Mouse (Mus musculus): ENCODE results near the gene Opcml. TPM values are rescaled to one million over a fixed set of nuclear protein-coding genes. Genes with fewer than 3 reads are reported as not detected.

Opcml gene
- total and polyA plus RNA-seq, 2 experiments from 2014 or later: 48.3 to 140 TPM

GRCm38 (mm10) chr9:27781291-27781993 lies 9.1 kb upstream of the Opcml start:
- no peak overlapping the region for H3K4me3 ChIP-seq (ENCODE audit: low read depth, low read length)
- no peak for TF ChIP-seq CTCF (IDR thresholded peaks at IDR 0.05; ENCODE audit: low read depth)
- no peak for DNase-seq
- WGBS: 48% methylated on average over 6 of the region's 6 CpGs
- H3K4me2 ChIP-seq (ENCODE audit: low read depth): no peak overlapping the region
- H3K27me3 ChIP-seq (ENCODE audit: insufficient read depth, low read length): no peaks in the 10 kb centered on the region
- H3K9me3 ChIP-seq (ENCODE audit: low read length): no peaks in the 10 kb centered on the region
- H3K9ac ChIP-seq: no peak overlapping the region
- ATAC-seq: no peak
- no peaks in the 10 kb centered on the region for H3K4me1 ChIP-seq (ENCODE audit: insufficient read depth)
- H3K27ac ChIP-seq (ENCODE audit: low read depth, low read length): no peak overlapping the region
- no peaks in the 10 kb centered on the region for H3K36me3 ChIP-seq (ENCODE audit: insufficient read depth)

DNA sequence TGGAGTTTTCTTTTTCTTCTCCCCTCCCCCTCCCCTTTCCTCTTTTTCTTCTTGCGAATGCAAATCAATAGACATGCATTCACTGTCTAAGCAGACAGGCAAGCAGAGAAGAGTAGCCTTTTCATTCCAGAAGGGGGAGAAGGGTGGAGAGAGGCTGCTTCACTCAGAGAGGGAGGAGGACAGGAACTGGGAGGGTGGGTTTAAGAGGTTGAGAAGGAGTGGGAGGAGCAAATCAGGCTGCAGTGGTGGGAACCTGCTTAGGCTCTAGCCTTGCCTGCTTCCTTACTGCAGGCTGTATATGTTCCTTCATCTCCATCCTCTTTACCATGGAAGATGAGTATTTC lies 8.6 kb upstream of the Opcml start:
- ATAC-seq (peak; percentile 60), DNase-seq (no peak)
- WGBS: 8% methylated on average over 1 of the region's 1 CpGs
- H3K4me2 ChIP-seq (ENCODE audit: low read depth): no peak overlapping the region
- no peak overlapping the region for H3K4me3 ChIP-seq (ENCODE audit: low read depth, low read length)
- H3K9ac ChIP-seq: no peak overlapping the region
- no peaks in the 10 kb centered on the region for H3K27me3 ChIP-seq (ENCODE audit: insufficient read depth, low read length)
- H3K4me1 ChIP-seq (ENCODE audit: insufficient read depth): no peaks in the 10 kb centered on the region
- H3K9me3 ChIP-seq (ENCODE audit: low read length): no peaks in the 10 kb centered on the region
- no peak for TF ChIP-seq CTCF (IDR thresholded peaks at IDR 0.05; ENCODE audit: low read depth)
- H3K27ac ChIP-seq (ENCODE audit: low read depth, low read length): no peak overlapping the region
- no peaks in the 10 kb centered on the region for H3K36me3 ChIP-seq (ENCODE audit: insufficient read depth)

DNA sequence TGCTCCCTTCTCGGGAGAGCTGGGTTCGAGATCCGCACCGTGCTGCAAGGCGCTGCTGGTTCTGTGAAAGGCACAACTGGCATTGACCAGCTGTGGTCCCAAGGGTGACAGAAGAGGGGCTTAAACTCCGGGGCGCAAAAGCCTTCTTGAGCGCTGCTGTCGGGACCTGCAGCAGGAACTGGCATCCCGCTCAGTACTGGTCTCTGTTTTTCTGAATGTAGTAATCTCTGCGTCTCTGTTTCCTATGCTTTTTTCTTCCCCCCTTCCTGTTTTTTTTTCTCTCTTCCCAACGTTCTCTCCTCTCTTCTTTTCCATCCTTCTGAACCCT lies 1.0 kb downstream of the Opcml start:
- Histone ChIP-seq H3K4me3 (ENCODE audit: low read depth, low read length) (peak overlapping the region; percentile 63), H3K27me3 (ENCODE audit: insufficient read depth, low read length) (no peaks in the 10 kb centered on the region), H3K4me2 (ENCODE audit: low read depth) (peak overlapping the region; percentile 62), H3K4me1 (ENCODE audit: insufficient read depth) (0 out of 2 replicates have a peak, but pooled peaks cover 4% of the 10 kb centered on the region), H3K36me3 (ENCODE audit: insufficient read depth) (no peaks in the 10 kb centered on the region), H3K9me3 (ENCODE audit: low read length) (no peaks in the 10 kb centered on the region), H3K9ac (peak overlapping the region; percentile 75), H3K27ac (ENCODE audit: low read depth, low read length) (peak overlapping the region; percentile 89)
- DNase-seq (no peak), ATAC-seq (peak; percentile 12; the same call in 1 of the 2 replicates)
- no peak for TF ChIP-seq CTCF (IDR thresholded peaks at IDR 0.05; ENCODE audit: low read depth)
- WGBS: 2% methylated on average over 12 of the region's 12 CpGs

DNA sequence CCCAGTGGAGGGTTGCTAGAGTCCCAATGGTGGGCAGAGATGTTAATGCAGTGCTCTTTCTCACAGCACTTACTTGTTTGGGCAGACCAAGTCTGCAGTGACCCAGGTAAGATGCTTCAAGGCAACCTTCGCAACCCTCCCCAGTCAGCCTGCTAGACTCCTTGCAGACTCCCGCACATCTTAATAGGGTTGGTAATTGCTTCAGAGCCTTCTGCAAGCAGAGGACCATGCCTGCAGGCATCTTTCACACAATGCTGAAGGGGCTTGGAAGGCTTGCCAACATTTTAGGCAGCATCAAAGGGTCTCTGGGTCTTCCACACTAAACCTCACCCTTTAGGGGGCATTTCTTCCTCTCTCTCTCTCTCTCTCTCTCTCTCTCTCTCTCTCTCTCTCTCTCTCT lies 1.7 kb downstream of the Opcml start:
- TF ChIP-seq CTCF (IDR thresholded peaks at IDR 0.05; ENCODE audit: low read depth): no peak
- Histone ChIP-seq H3K36me3 (ENCODE audit: insufficient read depth) (no peaks in the 10 kb centered on the region), H3K27ac (ENCODE audit: low read depth, low read length) (peak overlapping the region; percentile 89), H3K9ac (peak overlapping the region; percentile 75), H3K4me1 (ENCODE audit: insufficient read depth) (0 out of 2 replicates have a peak, but pooled peaks cover 4% of the 10 kb centered on the region), H3K4me2 (ENCODE audit: low read depth) (peak overlapping the region; percentile 62), H3K4me3 (ENCODE audit: low read depth, low read length) (peak overlapping the region; percentile 63), H3K27me3 (ENCODE audit: insufficient read depth, low read length) (no peaks in the 10 kb centered on the region), H3K9me3 (ENCODE audit: low read length) (no peaks in the 10 kb centered on the region)
- 27% methylated on average over 2 of the region's 2 CpGs for WGBS
- ATAC-seq: no peak
- DNase-seq: peak; percentile 34

GRCm38 (mm10) chr9:27792994-27793393 lies 2.4 kb downstream of the Opcml start:
- H3K36me3 ChIP-seq (ENCODE audit: insufficient read depth): no peaks in the 10 kb centered on the region
- peak overlapping the region; percentile 16 for H3K4me3 ChIP-seq (ENCODE audit: low read depth, low read length)
- H3K27ac ChIP-seq (ENCODE audit: low read depth, low read length): no peak overlapping the region
- DNase-seq (no peak), ATAC-seq (no peak)
- H3K9ac ChIP-seq: no peak overlapping the region
- no peaks in the 10 kb centered on the region for H3K27me3 ChIP-seq (ENCODE audit: insufficient read depth, low read length)
- no peaks in the 10 kb centered on the region for H3K9me3 ChIP-seq (ENCODE audit: low read length)
- peak; percentile 46 for TF ChIP-seq CTCF (IDR thresholded peaks at IDR 0.05; ENCODE audit: low read depth)
- WGBS: 71% methylated on average over 3 of the region's 3 CpGs
- H3K4me1 ChIP-seq (ENCODE audit: insufficient read depth): 0 out of 2 replicates have a peak, but pooled peaks cover 4% of the 10 kb centered on the region
- peak overlapping the region; percentile 38 for H3K4me2 ChIP-seq (ENCODE audit: low read depth)

- Histone ChIP-seq H3K9me3 (ENCODE audit: low read length) (no peaks in the 10 kb centered on the region), H3K36me3 (ENCODE audit: insufficient read depth) (no peaks in the 10 kb centered on the region), H3K27me3 (ENCODE audit: insufficient read depth, low read length) (no peaks in the 10 kb centered on the region), H3K4me1 (ENCODE audit: insufficient read depth) (0 out of 2 replicates have a peak, but pooled peaks cover 4% of the 10 kb centered on the region), H3K27ac (ENCODE audit: low read depth, low read length) (no peak overlapping the region), H3K4me2 (ENCODE audit: low read depth) (no peak overlapping the region), H3K9ac (no peak overlapping the region), H3K4me3 (ENCODE audit: low read depth, low read length) (no peak overlapping the region)
- TF ChIP-seq CTCF (IDR thresholded peaks at IDR 0.05; ENCODE audit: low read depth): no peak
- DNase-seq: no peak
- 85% methylated on average over 1 of the region's 1 CpGs for WGBS
- no peak for ATAC-seq
Measured at GRCm38 (mm10) chr9:27796535-27796934, 6.0 kb downstream of the Opcml start.

GRCm38 (mm10) chr9:27800992-27801391 lies 10.4 kb downstream of the Opcml start:
- Histone ChIP-seq H3K4me2 (ENCODE audit: low read depth) (no peak overlapping the region), H3K9me3 (ENCODE audit: low read length) (no peaks in the 10 kb centered on the region), H3K27ac (ENCODE audit: low read depth, low read length) (no peak overlapping the region), H3K27me3 (ENCODE audit: insufficient read depth, low read length) (no peaks in the 10 kb centered on the region), H3K4me1 (ENCODE audit: insufficient read depth) (no peaks in the 10 kb centered on the region; the same call in 1 of the 2 replicates), H3K36me3 (ENCODE audit: insufficient read depth) (no peaks in the 10 kb centered on the region), H3K9ac (no peak overlapping the region), H3K4me3 (ENCODE audit: low read depth, low read length) (no peak overlapping the region)
- no peak for DNase-seq
- ATAC-seq: no peak
- TF ChIP-seq CTCF (IDR thresholded peaks at IDR 0.05; ENCODE audit: low read depth): no peak
- 87% methylated on average over 2 of the region's 2 CpGs for WGBS

All from forebrain, postnatal 0 days (tissue).